Mouse (Mus musculus) hindbrain, postnatal 0 days (tissue): ENCODE data around the gene Angptl4. TPM values are rescaled to one million over a fixed set of nuclear protein-coding genes. Genes with fewer than 3 reads are reported as not detected.
"Not testable (repeated sequence)": the region's sequence is repeated elsewhere in the genome, so short reads cannot be mapped to it uniquely, and the experiment has no call there.

Experiments
- ATAC-seq: fragments of 200-750 bp; cut with Nextera tagmentation; 2 replicates; pipeline ENCODE4 v1.8.0; 2017; ENCODE audit warnings: mild to moderate bottlenecking, moderate TSS enrichment, moderate library complexity
- DNase-seq: peaks from one replicate; pipeline ENCODE4 v3.0.0-alpha.2; 2015; ENCODE audit warnings: low spot score
- H3K27ac ChIP-seq: fragments of 300-500 bp; sonication (generic); 2 replicates; pipeline ENCODE4 v1.5.1; 2014; ENCODE audit warnings: mild to moderate bottlenecking
- H3K27me3 ChIP-seq: fragments of 300-500 bp; sonication (generic); 2 replicates; pipeline ENCODE4 v1.6.1; 2014; ENCODE audit warnings: low read length, mixed read lengths; ENCODE audit not compliant: insufficient read depth
- H3K36me3 ChIP-seq: fragments of 300-500 bp; sonication (generic); 2 replicates; pipeline ENCODE4 v1.6.1; 2014; ENCODE audit warnings: low read length, mixed read lengths; ENCODE audit not compliant: insufficient read depth
- H3K4me1 ChIP-seq: fragments of 300-500 bp; sonication (generic); 2 replicates; pipeline ENCODE4 v1.6.1; 2014; ENCODE audit warnings: antibody characterized with exemption, low read length, mixed read lengths; ENCODE audit not compliant: insufficient read depth
- H3K4me2 ChIP-seq: fragments of 300-500 bp; sonication (generic); 2 replicates; pipeline ENCODE4 v1.6.1; 2014; ENCODE audit warnings: low read depth, mild to moderate bottlenecking, low read length, moderate library complexity, mixed read lengths
- H3K4me3 ChIP-seq: fragments of 300-500 bp; sonication (generic); 2 replicates; pipeline ENCODE4 v1.5.1; 2014; ENCODE audit warnings: low read length
- H3K9ac ChIP-seq: fragments of 300-500 bp; sonication (generic); replicated peaks from 2 replicates; pipeline ENCODE4 v1.6.1; 2014; ENCODE audit warnings: mild to moderate bottlenecking, low read length, moderate library complexity, mixed read lengths
- H3K9me3 ChIP-seq: fragments of 300-500 bp; sonication (generic); 2 replicates; pipeline ENCODE4 v1.6.1; 2016; ENCODE audit warnings: low read length, mixed read lengths
- CTCF ChIP-seq: IDR thresholded peaks from 2 replicates; pipeline ENCODE4 v1.5.1; 2016; ENCODE audit warnings: antibody characterized with exemption, control low read depth, low read depth
- WGBS: fragments of 180-500 bp; shearing (Covaris S2); extraction: QIAGEN DNeasy Blood & Tissue Kit; methylation state at CpG from one replicate; pipeline ENCODE4 v1.1.7; 2014; 5-methylcytosine and 5-hydroxymethylcytosine counted together
- polyA plus RNA-seq: library from polyadenylated mRNA; unstranded; fragments of >200 nt; fragmentation: Nextera tagmentation; extraction: Ambion mirVana; gene quantifications from 2 replicates; pipeline ENCODE4 v1.2.1, GENCODE M21; 2015
- total RNA-seq: library from RNA; depleted of rRNA; stranded (reverse); fragments of >200 nt; gene quantifications from 2 replicates; pipeline ENCODE4 v1.2.3, GENCODE M21; 2014

Gene Angptl4
- total and polyA plus RNA-seq, 2 experiments from 2014 or later, result 24.7 to 31.9 TPM

DNA sequence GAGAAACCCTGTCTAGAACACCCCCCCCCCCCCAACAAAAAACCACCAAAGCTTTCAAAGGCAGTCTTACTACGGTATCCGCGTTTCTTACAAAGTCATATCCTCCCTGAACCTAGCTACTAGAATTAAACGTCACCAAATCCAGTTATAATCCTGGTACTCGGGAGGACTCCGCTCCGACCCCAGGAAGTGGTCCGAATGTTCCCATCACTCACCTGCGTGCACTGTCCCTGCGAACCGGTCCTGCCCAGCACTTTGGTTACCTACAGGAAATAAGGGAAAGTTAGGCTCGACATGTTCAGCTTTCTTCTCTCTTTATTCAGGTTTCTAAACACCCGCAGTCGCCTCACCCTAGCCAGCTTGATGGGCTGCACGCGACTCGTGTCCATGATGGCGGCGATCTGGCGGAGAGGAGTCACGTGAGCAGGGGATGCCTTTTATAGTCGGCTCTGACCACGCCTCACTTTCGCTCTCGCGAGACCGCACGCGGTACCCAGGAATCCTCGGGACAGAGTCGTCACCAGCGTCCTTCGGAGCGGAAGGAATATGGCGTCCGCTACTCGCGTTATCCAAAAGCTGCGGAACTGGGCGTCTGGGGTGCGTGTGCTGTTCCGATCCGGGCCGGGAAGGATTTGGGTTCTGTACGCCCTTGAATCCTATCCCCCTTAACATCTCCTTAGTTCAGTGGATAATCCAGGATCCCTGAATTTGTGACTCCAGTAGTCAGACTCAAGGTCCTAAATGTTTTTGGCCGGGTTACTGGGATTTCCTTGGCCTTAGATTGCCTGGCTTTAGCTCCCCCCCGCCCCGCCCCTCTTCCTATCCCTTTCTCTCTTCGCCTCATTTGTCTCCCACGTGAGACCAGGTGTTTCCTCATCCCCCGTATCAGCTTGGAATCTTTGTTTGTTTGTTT is 42.7 kb upstream of the Angptl4 start, which contains the start of the genes Rps28 and Ndufa7:
Gene Rps28, minus strand, starts transcription at position 479 of the 913 bp plus-strand sequence.
Gene Ndufa7, plus strand, starts transcription at position 489 of the 913 bp plus-strand sequence.
- Histone ChIP-seq H3K9me3 (no peaks in the 10 kb centered on the region), H3K4me1 (peaks cover 11% of the 10 kb centered on the region), H3K27ac (peak within 1 kb of the TSS; percentile 82), H3K27me3 (no peaks in the 10 kb centered on the region), H3K4me2 (peak within 1 kb of the TSS; percentile 88), H3K36me3 (peaks cover 20% of the 10 kb centered on the region; the same call in 1 of the 2 replicates), H3K9ac (peak within 1 kb of the TSS; percentile 79), H3K4me3 (peak within 1 kb of the TSS; percentile 79)
- WGBS, result under 1% methylated on average over 51 of the region's 51 CpGs
- TF ChIP-seq CTCF, result no peak
- ATAC-seq, result peak; percentile 97
- DNase-seq, result peak; percentile 99

DNA sequence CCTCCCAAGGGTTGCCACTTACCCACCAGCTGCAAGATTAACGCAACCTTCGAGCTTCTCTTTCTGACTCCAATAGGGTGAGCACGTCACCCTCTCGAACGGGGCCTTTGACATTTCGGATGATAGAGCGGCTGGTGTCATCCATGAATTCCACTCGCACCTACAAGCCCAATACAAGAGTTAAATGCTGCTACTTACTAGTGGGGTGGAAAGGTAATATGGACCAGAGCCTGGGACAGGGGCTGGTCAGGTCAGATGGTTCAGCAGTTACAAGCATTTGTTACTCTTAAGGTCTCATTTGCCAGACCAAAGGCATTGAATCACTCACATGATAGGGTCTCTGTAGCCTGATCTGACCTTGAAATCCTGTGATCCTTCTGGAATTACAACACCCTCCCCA is 41.5 kb upstream of the Angptl4 start:
- WGBS, result 86% methylated on average over 8 of the region's 8 CpGs
- DNase-seq, result not testable (repeated sequence)

DNA sequence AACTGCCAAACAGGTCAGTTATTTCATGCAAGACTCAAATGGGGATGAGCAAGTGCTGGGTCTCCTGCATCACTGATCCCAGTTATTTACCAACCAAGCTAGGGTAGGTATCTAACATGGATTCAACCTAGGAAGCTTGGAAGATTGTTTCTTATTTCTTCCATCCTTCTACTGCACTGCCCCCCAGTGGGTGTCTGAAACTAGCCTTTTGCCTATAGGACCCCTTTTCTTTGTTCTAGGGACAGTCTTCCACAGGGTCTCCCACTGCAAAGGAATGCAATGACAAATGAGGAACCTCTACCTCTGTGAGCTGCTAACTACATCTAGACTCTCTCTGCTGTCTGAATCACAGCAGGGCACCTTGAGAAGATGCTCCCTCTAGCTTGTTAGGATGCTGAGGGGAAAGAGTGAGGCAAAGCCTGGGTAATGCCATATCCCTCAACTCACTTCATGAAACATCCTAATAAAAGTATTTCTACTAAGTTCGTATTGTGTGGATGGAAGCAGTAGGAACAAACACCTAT is 40.9 kb upstream of the Angptl4 start:
- peaks cover 21% of the 10 kb centered on the region for H3K4me1 ChIP-seq
- no peak overlapping the region for H3K27ac ChIP-seq
- ATAC-seq, result no peak
- 97% methylated on average over 1 of the region's 1 CpGs for WGBS
- peak; percentile 38 for TF ChIP-seq CTCF
- no peak for DNase-seq
- H3K4me2 ChIP-seq, result no peak overlapping the region
- H3K27me3 ChIP-seq, result no peaks in the 10 kb centered on the region
- no peaks in the 10 kb centered on the region for H3K9me3 ChIP-seq
- H3K9ac ChIP-seq, result no peak overlapping the region
- peaks cover 20% of the 10 kb centered on the region; the same call in 1 of the 2 replicates for H3K36me3 ChIP-seq
- H3K4me3 ChIP-seq, result no peak overlapping the region; the same call in 1 of the 2 replicates

More for the DNA sequence above, 41.5 kb upstream of the Angptl4 start:
- Histone ChIP-seq H3K4me1 (peaks cover 16% of the 10 kb centered on the region), H3K4me3 (peak overlapping the region; percentile 79), H3K27ac (peak overlapping the region; percentile 82; the same call in 1 of the 2 replicates), H3K4me2 (peak overlapping the region; percentile 88), H3K9ac (peak overlapping the region; percentile 79), H3K36me3 (peaks cover 20% of the 10 kb centered on the region; the same call in 1 of the 2 replicates)
- H3K9me3 ChIP-seq, H3K27me3 ChIP-seq, ATAC-seq: not testable (repeated sequence)

GRCm38 (mm10) chr17:33817969-33818643 is 36.5 kb upstream of the Angptl4 start:
- 16% methylated on average over 33 of the region's 33 CpGs for WGBS
- Histone ChIP-seq H3K4me3 (peak overlapping the region; percentile 55), H3K4me2 (peak overlapping the region; percentile 90), H3K9me3 (no peaks in the 10 kb centered on the region), H3K9ac (peak overlapping the region; percentile 79), H3K4me1 (peaks cover 14% of the 10 kb centered on the region), H3K27me3 (no peaks in the 10 kb centered on the region), H3K36me3 (peaks cover 20% of the 10 kb centered on the region; the same call in 1 of the 2 replicates), H3K27ac (peak overlapping the region; percentile 91)
- DNase-seq (peak; percentile 40), ATAC-seq (peak; percentile 58)
- TF ChIP-seq CTCF, result no peak

DNA sequence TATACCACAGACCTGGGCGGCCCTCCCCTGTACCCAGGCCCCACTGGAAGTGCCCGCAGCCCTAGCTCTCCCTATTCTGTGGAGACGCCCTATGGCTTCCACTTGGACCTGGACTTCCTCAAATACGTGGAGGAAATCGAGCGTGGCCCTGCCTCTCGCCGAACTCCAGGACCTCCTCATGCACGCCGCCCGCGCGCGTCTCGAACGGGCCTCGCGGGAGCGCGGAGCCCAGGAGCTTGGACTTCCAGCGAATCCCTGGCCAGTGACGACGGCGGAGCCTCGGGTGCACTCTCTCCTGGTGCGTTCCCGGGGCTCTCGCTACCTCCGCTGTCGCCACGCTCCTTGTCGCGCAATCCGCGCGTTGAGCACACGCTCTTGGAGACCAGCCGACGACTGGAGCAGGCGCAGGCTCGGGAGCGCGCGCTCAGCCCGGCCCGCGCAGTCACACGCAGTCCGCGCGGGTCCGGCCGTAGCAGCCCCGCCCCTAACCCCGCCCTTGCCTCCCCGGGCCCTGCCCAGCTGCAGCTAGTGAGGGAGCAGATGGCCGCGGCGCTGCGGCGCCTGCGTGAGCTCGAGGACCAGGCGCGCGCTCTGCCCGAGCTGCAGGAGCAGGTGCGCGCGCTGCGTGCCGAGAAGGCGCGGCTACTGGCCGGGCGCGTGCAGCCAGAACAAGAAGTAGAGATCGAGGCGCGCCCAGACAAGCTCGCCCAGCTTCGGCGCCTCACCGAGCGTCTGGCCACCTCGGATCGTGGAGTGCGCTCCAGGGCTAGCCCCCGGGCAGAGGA is 35.7 kb upstream of the Angptl4 start:
- H3K36me3 ChIP-seq, result peaks cover 20% of the 10 kb centered on the region; the same call in 1 of the 2 replicates
- H3K4me1 ChIP-seq, result peaks cover 10% of the 10 kb centered on the region
- H3K27ac ChIP-seq, result peak overlapping the region; percentile 91
- H3K9ac ChIP-seq, result peak overlapping the region; percentile 79
- peak; percentile 98 for DNase-seq
- WGBS, result under 1% methylated on average over 89 of the region's 89 CpGs
- no peaks in the 10 kb centered on the region for H3K27me3 ChIP-seq
- peak; percentile 98 for ATAC-seq
- peak overlapping the region; percentile 55 for H3K4me3 ChIP-seq
- TF ChIP-seq CTCF, result no peak
- no peaks in the 10 kb centered on the region for H3K9me3 ChIP-seq
- H3K4me2 ChIP-seq, result peak overlapping the region; percentile 90
